Mouse (Mus musculus) CH12.LX (cell line): ENCODE measurements around the gene Mrps25.
A peak's percentile ranks its signal among the peaks of the same experiment; 100 is the strongest.

ENCODE experiments used
- E2F4 ChIP-seq: IDR thresholded peaks from 2 replicates; pipeline ENCODE4 v1.6.1; 2011; ENCODE audit warnings: low read depth, low read length, improper control_type of control experiment; ENCODE audit not compliant: insufficient replicate concordance
- JUND ChIP-seq: conservative IDR thresholded peaks from 2 replicates; pipeline ENCODE4 v1.6.1; 2011; ENCODE audit warnings: low read depth, low read length, improper control_type of control experiment
- NELFE ChIP-seq: IDR thresholded peaks from 2 replicates; pipeline ENCODE4 v1.6.1; 2011; ENCODE audit warnings: low read depth, low read length, improper control_type of control experiment
- RAD21 ChIP-seq: IDR thresholded peaks from 2 replicates; pipeline ENCODE4 v1.6.1; 2011; ENCODE audit warnings: low read depth, mild to moderate bottlenecking, low read length, improper control_type of control experiment, moderate library complexity

DNA sequence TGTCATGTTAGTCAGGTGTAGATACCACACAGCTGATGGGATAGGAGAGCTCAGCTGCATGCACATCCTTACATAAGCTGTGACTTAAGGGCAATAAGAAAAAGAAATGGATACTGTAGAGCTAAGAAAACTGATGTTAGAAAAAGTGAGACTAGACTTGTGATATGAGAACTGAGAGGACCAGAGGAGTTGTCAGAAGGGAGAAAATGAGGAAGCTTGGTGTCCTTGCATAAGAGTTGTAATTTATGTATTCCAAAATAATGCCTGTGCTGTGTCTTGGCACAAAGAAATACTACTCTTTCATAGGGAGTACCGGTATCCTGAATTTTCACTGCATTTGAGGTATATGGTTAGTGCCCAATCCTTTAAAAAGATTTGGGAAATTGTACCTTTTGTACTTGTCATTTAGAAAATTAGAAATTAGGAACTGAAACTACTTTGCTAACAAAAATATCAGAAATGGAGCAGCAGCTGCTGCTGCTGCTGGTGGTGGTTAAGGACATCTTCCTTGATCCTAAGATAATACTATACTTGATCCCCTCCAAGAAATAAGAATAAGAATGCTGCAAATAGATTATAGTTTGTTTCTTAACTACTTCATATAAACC, 56.9 kb downstream of the Mrps25 start:
- TF ChIP-seq RAD21 (no peak), E2F4 (no peak), JUND (peak; percentile 85; the same call in 1 of the 2 replicates), NELFE (no peak)
